Mouse (Mus musculus): ENCODE data around the gene Cwc27.

GRCm38 (mm10) chr13:104602197-104602596 is 214.7 kb downstream of the Cwc27 start:
- TF ChIP-seq GATA1 (IDR thresholded peaks at IDR 0.05; ENCODE audit: borderline replicate concordance, low read length) (no peak), FLI1 (IDR thresholded peaks at IDR 0.05; ENCODE audit: low read length) (no peak)
